Comparison of ENCODE assay signal across 10 mouse cellular contexts in genomic region chr8:77695486-77696058, GRCm38 (mm10). TPM values are rescaled to one million over a fixed set of nuclear protein-coding genes. Genes with fewer than 3 reads are reported as not detected.
A peak's percentile ranks its signal among the peaks of the same experiment; 100 is the strongest.
DNase-seq lines count a peak whose midpoint lies in the region; ATAC-seq and TF ChIP-seq lines count a peak whose summit lies in the region.
"Had no signal": no experiment of that assay in that cellular context is flagged by ENCODE, and none has a peak within 500 bp of the region (broad histone marks: within the 10 kb centered on the region; RNA-seq: fewer than 3 reads in every experiment).

No protein-coding gene starts in this region.

- H3K9me3 ChIP-seq in hindbrain, embryonic 13.5 days = no peaks in the 10 kb centered on the region
- no peaks in the 10 kb centered on the region for H3K9me3 ChIP-seq in hindbrain, embryonic 16.5 days (ENCODE audit: control insufficient read depth, low read length)
- H3K9me3 ChIP-seq in lung, embryonic 15.5 days = no peaks in the 10 kb centered on the region

- H3K9ac ChIP-seq in hindbrain, embryonic 13.5 days = no peak overlapping the region
- no peak overlapping the region for H3K9ac ChIP-seq in hindbrain, embryonic 16.5 days (ENCODE audit: low read depth, low read length)
- H3K9ac ChIP-seq in lung, embryonic 15.5 days = no peak overlapping the region

- TF ChIP-seq CTCF in cerebellum, adult 2 months (IDR thresholded peaks at IDR 0.05; ENCODE audit: borderline replicate concordance, insufficient read depth, low read depth, low read length) = no peak

- no peak for TF ChIP-seq POLR2A in cerebellum, adult 2 months (IDR thresholded peaks at IDR 0.05; ENCODE audit: borderline replicate concordance, insufficient read depth, low read length)

- no peaks in the 10 kb centered on the region for H3K27me3 ChIP-seq in hindbrain, embryonic 13.5 days
- no peaks in the 10 kb centered on the region for H3K27me3 ChIP-seq in hindbrain, embryonic 16.5 days (replicated peaks; ENCODE audit: control insufficient read depth, insufficient read depth, low read length)
- H3K27me3 ChIP-seq in lung, embryonic 15.5 days = no peaks in the 10 kb centered on the region
- no peaks in the 10 kb centered on the region for H3K27me3 ChIP-seq in cerebellum, adult 2 months (ENCODE audit: control insufficient read depth, insufficient read depth, low read length)

- peak; percentile 4 for DNase-seq in retina, postnatal 1 day
- no peak for DNase-seq in retina, embryonic 14.5 days (ENCODE audit: low spot score)
- no peak for DNase-seq in layer of hippocampus, adult 8-10 months (ENCODE audit: low spot score in 2 of 2)
- no peak for DNase-seq in cerebellum, adult 2 months
- DNase-seq: heart, adult 2 months; kidney, adult 8-10 months; right cerebral cortex, postnatal 25 days had no signal

- ATAC-seq in hindbrain, embryonic 13.5 days (ENCODE audit: low FRiP score) = 0 out of 2 replicates have a peak, but pooled peaks have one; percentile 21
- no peak for ATAC-seq in hindbrain, embryonic 16.5 days
- peak; percentile 71; the same call in 1 of the 2 replicates for ATAC-seq in lung, embryonic 15.5 days (ENCODE audit: borderline replicate concordance, extremely low read depth, low FRiP score, low TSS enrichment)

- no peaks in the 10 kb centered on the region for H3K4me1 ChIP-seq in hindbrain, embryonic 13.5 days (replicated peaks)
- H3K4me1 ChIP-seq in hindbrain, embryonic 16.5 days (ENCODE audit: control insufficient read depth, insufficient read depth, low read depth, low read length) = no peaks in the 10 kb centered on the region
- H3K4me1 ChIP-seq in lung, embryonic 15.5 days = peaks cover 19% of the 10 kb centered on the region
- no peaks in the 10 kb centered on the region for H3K4me1 ChIP-seq in cerebellum, adult 2 months (ENCODE audit: control insufficient read depth, insufficient read depth, low read length)

- no peak overlapping the region for H3K27ac ChIP-seq in hindbrain, embryonic 13.5 days
- H3K27ac ChIP-seq in hindbrain, embryonic 16.5 days (ENCODE audit: low read depth, low read length) = no peak overlapping the region
- peak overlapping the region; percentile 35 for H3K27ac ChIP-seq in lung, embryonic 15.5 days
- H3K27ac ChIP-seq in cerebellum, adult 2 months (ENCODE audit: insufficient read depth, low read length) = no peak overlapping the region
- H3K27ac ChIP-seq: heart, adult 2 months had no signal

- 45% methylated on average over 5 of the region's 5 CpGs for WGBS in hindbrain, embryonic 13.5 days
- WGBS in hindbrain, embryonic 16.5 days = 26% methylated on average over 5 of the region's 5 CpGs
- WGBS in lung, embryonic 15.5 days = 30% methylated on average over 5 of the region's 5 CpGs
- WGBS in cerebellum, adult 2 months = 25% methylated on average over 5 of the region's 5 CpGs

- no peak overlapping the region for H3K4me2 ChIP-seq in hindbrain, embryonic 13.5 days
- no peak overlapping the region for H3K4me2 ChIP-seq in hindbrain, embryonic 16.5 days (ENCODE audit: low read length)
- H3K4me2 ChIP-seq in lung, embryonic 15.5 days = no peak overlapping the region

- no peaks in the 10 kb centered on the region for H3K36me3 ChIP-seq in hindbrain, embryonic 13.5 days
- no peaks in the 10 kb centered on the region for H3K36me3 ChIP-seq in hindbrain, embryonic 16.5 days (ENCODE audit: control insufficient read depth, insufficient read depth, low read length)
- H3K36me3 ChIP-seq in lung, embryonic 15.5 days = peaks cover 3% of the 10 kb centered on the region; the same call in 1 of the 2 replicates

- no peak overlapping the region for H3K4me3 ChIP-seq in hindbrain, embryonic 13.5 days
- H3K4me3 ChIP-seq in hindbrain, embryonic 16.5 days (ENCODE audit: low read length) = no peak overlapping the region
- no peak overlapping the region for H3K4me3 ChIP-seq in lung, embryonic 15.5 days
- no peak overlapping the region for H3K4me3 ChIP-seq in cerebellum, adult 2 months (replicated peaks; ENCODE audit: insufficient read depth, low read depth, low read length)
- H3K4me3 ChIP-seq: heart, adult 2 months had no signal

RNA-seq across cellular contexts. Expression of gene Ednra, which starts 28.7 kb away (rescaled TPM):
- 7.2 and 8.1 TPM in 2 replicates for polyA plus RNA-seq in hindbrain, embryonic 13.5 days (2015; fragmentation: Nextera tagmentation; extraction: Ambion mirVana)
- 5.9 and 8.7 TPM in 2 replicates for polyA plus RNA-seq in hindbrain, embryonic 16.5 days (2015; fragmentation: Nextera tagmentation; extraction: Ambion mirVana)
- 109 and 116 TPM in 2 replicates for polyA plus RNA-seq in lung, embryonic 15.5 days (2015; fragmentation: Nextera tagmentation; extraction: Ambion mirVana)
- 1 to 10 TPM; 4.9 to 5.3 (median 5.1) TPM for total RNA-seq in layer of hippocampus, adult 8-10 months (2022)
- 3.7 and 4.2 TPM in 2 replicates for polyA plus RNA-seq in cerebellum, adult 2 months (2012; rRNA removed)

Comparison
In these comparisons a context has a peak if more than half of its experiments do, and no peak if none do; other contexts are left out.
1. RNA of gene Ednra, which starts 28.7 kb away (polyA plus RNA-seq): 109 to 116 TPM in lung, embryonic 15.5 days; 7.2 to 8.1 TPM in hindbrain, embryonic 13.5 days, 5.9 to 8.7 TPM in hindbrain, embryonic 16.5 days and 3.7 to 4.2 TPM in cerebellum, adult 2 months; every median in the first group is over 10 times any median in the second.